Mouse (Mus musculus) G1E (cell line): ENCODE data around the gene Clpb.

ENCODE experiments used
- CTCF ChIP-seq: IDR thresholded peaks from 2 replicates; pipeline ENCODE4 v1.5.1; 2012; ENCODE audit warnings: low read depth, low read length, inconsistent platforms, mixed read lengths
- GATA1 ChIP-seq: IDR thresholded peaks from 2 replicates; pipeline ENCODE4 v1.6.1; 2012; ENCODE audit warnings: borderline replicate concordance, low read length, inconsistent platforms, mixed read lengths
- GATA2 ChIP-seq: IDR thresholded peaks from 2 replicates; pipeline ENCODE4 v1.6.1; 2012; ENCODE audit warnings: low read depth, low read length, inconsistent platforms, borderline replicate concordance
- TAL1 ChIP-seq: conservative IDR thresholded peaks from 2 replicates; pipeline ENCODE4 v1.6.1; 2012; ENCODE audit warnings: low read depth, low read length, inconsistent platforms, mixed read lengths

DNA sequence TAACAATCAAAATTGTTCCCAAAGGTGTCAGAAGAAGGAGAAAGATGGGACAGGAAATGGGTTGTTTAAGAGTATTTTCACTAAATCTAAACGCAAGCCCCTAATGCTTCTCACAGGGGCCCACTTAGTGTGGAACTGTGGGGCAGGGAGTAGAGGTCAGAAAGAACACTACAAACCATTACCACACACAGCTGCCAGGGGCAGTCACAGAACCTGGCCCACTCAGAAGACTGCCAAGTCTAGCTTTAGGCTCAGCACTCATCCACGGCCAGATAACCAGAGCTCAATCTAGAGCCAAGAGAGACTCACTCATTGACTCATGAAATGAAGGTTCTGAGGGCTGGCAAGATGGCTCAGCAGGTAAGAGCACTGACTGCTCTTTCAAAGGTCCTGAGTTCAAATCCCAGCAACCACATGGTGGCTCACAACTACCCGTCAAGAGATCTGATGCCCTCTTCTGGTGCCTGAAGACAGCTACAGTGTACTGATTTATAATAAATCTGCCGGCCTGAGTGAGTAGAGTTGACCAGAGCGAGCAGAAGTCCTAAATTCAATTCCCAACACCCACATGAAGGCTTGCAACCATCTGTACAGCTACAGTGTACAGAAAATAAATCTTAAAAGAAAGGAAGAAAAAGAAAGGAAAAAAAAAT, 172.2 kb downstream of the Clpb start:
- no peak for TF ChIP-seq CTCF
- no peak for TF ChIP-seq GATA1
- TF ChIP-seq TAL1, result no peak
- TF ChIP-seq GATA2, result no peak
